Mouse (Mus musculus): ENCODE results near the gene Grem2. TPM values are rescaled to one million over a fixed set of nuclear protein-coding genes. Genes with fewer than 3 reads are reported as not detected.

Grem2 gene
- total RNA-seq, 2 experiments from 2014 or later = 0.25 TPM; not detected in 1

DNA sequence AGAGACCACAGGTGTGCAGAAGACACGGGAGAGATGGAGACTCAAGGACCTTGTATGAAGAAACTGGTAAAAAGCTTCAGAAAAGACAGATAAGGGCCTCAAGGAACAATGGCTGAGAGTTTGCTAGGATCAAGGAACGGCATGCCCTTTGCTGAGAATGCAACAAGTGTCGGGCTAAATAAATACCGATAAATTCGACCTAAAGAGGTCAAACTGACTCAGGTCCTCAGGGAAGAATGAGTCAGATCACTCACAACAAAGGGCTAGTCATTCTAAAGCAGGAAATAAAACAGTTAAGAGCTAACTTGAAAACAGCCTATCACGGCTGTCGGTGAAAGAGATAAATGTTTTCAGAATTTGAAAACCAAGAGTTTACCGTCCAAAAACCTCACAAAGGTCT lies 95.1 kb downstream of the Grem2 start:
- DNase-seq (ENCODE audit: low spot score) = no peak
- intact Hi-C loops (cut with DNase I) = no loop called here

DNA sequence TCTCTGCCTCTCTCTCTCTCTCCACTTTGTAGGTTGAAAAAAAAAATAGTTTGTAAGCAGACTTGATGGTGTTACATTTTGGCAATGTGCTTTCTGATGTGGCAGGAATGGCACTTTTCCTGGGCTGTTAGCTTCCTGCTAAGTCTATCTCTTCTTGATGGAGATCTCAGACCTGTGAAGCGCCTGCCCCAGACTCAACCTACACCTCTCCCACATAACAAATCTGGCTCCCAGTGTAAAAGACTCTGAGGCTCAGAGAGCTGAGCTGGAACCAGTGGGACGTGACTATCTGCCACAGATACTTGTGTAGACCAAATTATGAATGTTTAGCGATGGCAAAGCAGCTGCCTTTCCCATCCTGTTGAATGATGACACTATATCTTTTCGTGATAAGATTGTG lies 109.8 kb downstream of the Grem2 start:
- intact Hi-C loops (cut with DNase I) = no loop called here

GRCm38 (mm10) chr1:174788617-174789016 lies 133.0 kb downstream of the Grem2 start:
- DNase-seq (ENCODE audit: low spot score) = no peak
- intact Hi-C loops (cut with DNase I) = no loop called here

More for the DNA sequence above, 109.8 kb downstream of the Grem2 start:
- DNase-seq (ENCODE audit: low spot score) = no peak

Data from heart, postnatal 25 days (tissue).